Mouse (Mus musculus): ENCODE measurements around the gene Igsf11. TPM values are rescaled to one million over a fixed set of nuclear protein-coding genes. Genes with fewer than 3 reads are reported as not detected.

Gene Igsf11
- polyA plus RNA-seq, 1 experiment from 2014 or later: 0.81 TPM

GRCm38 (mm10) chr16:38986410-38986809 lies 93.9 kb downstream of the Igsf11 start:
- 55% methylated on average over 2 of the region's 2 CpGs for WGBS
- H3K9me3 ChIP-seq: no peaks in the 10 kb centered on the region
- no peaks in the 10 kb centered on the region for H3K36me3 ChIP-seq
- no peak overlapping the region for H3K4me3 ChIP-seq
- no peaks in the 10 kb centered on the region for H3K27me3 ChIP-seq
- no peak overlapping the region for H3K27ac ChIP-seq
- peak; percentile 71; the same call in 1 of the 2 replicates for ATAC-seq (ENCODE audit: insufficient number of reproducible peaks, insufficient read depth, low FRiP score, low TSS enrichment)
- peaks cover 19% of the 10 kb centered on the region for H3K4me1 ChIP-seq
- H3K9ac ChIP-seq: no peak overlapping the region
- no peak overlapping the region for H3K4me2 ChIP-seq (replicated peaks)

- no peaks in the 10 kb centered on the region for H3K27me3 ChIP-seq
- no peaks in the 10 kb centered on the region for H3K9me3 ChIP-seq
- no peak for ATAC-seq (ENCODE audit: insufficient number of reproducible peaks, insufficient read depth, low FRiP score, low TSS enrichment)
- no peak overlapping the region for H3K4me2 ChIP-seq (replicated peaks)
- H3K36me3 ChIP-seq: no peaks in the 10 kb centered on the region
- H3K27ac ChIP-seq: no peak overlapping the region
- H3K4me3 ChIP-seq: no peak overlapping the region
- H3K4me1 ChIP-seq: no peaks in the 10 kb centered on the region
- 91% methylated on average over 7 of the region's 7 CpGs for WGBS
- no peak overlapping the region for H3K9ac ChIP-seq
These were observed 101.2 kb downstream of the Igsf11 start for GRCm38 (mm10) chr16:38993711-38994110.

DNA sequence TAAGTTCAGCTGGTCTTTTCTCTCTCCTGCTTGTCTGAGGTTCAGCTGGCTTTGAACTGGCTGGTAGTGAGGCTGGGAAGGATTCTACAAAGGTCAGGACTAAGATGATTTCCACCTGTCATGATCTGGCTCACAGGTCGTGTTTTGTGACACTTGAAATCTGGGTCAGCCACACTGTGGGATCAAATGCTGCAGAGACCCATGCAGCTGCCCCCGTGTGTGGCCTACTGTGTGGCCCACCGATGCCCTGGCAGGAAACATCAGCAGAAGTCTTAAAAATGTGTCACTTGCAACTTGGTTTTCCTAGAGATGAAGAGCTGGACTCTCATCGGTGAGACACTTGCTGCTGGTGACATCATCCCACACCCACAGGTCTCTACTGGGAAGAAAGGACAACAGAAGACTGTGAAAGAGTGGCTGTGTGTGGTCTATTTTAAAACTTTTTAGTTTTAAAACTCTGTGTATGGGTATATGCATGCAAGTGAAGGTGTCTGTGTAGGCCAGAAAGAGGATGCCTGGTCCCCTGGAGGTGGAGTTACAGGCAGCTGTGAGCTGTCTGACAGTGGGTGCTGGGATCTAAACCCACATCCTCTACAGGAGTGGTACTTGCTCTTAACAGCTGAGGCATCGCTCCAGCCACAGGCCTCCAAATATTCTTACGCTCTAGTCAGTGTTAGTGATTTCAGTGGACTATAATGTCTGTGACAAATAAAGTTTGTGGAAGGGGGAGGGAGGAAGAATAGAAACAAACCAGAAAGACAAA lies 106.2 kb downstream of the Igsf11 start:
- no peak overlapping the region for H3K4me3 ChIP-seq
- WGBS: 77% methylated on average over 6 of the region's 6 CpGs
- no peak for ATAC-seq (ENCODE audit: insufficient number of reproducible peaks, insufficient read depth, low FRiP score, low TSS enrichment)
- H3K9me3 ChIP-seq: no peaks in the 10 kb centered on the region
- H3K27me3 ChIP-seq: no peaks in the 10 kb centered on the region
- no peak overlapping the region for H3K27ac ChIP-seq
- no peak overlapping the region for H3K4me2 ChIP-seq (replicated peaks)
- no peak overlapping the region for H3K9ac ChIP-seq
- no peaks in the 10 kb centered on the region for H3K36me3 ChIP-seq
- no peaks in the 10 kb centered on the region for H3K4me1 ChIP-seq

- H3K4me3 ChIP-seq: no peak overlapping the region
- no peaks in the 10 kb centered on the region for H3K36me3 ChIP-seq
- no peak for ATAC-seq (ENCODE audit: insufficient number of reproducible peaks, insufficient read depth, low FRiP score, low TSS enrichment)
- H3K4me2 ChIP-seq (replicated peaks): no peak overlapping the region
- H3K9me3 ChIP-seq: no peaks in the 10 kb centered on the region
- H3K4me1 ChIP-seq: no peaks in the 10 kb centered on the region
- H3K27me3 ChIP-seq: no peaks in the 10 kb centered on the region
- no peak overlapping the region for H3K9ac ChIP-seq
- no peak overlapping the region for H3K27ac ChIP-seq
These were observed 106.8 kb downstream of the Igsf11 start for GRCm38 (mm10) chr16:38999298-38999697.

GRCm38 (mm10) chr16:39006978-39007377 lies 114.5 kb downstream of the Igsf11 start:
- no peak for ATAC-seq (ENCODE audit: insufficient number of reproducible peaks, insufficient read depth, low FRiP score, low TSS enrichment)
- WGBS: 87% methylated on average over 7 of the region's 7 CpGs
- H3K36me3 ChIP-seq: no peaks in the 10 kb centered on the region
- H3K4me2 ChIP-seq (replicated peaks): no peak overlapping the region
- H3K4me3 ChIP-seq: no peak overlapping the region
- no peak overlapping the region for H3K9ac ChIP-seq
- H3K27me3 ChIP-seq: no peaks in the 10 kb centered on the region
- H3K27ac ChIP-seq: no peak overlapping the region
- H3K4me1 ChIP-seq: no peaks in the 10 kb centered on the region
- H3K9me3 ChIP-seq: no peaks in the 10 kb centered on the region

DNA sequence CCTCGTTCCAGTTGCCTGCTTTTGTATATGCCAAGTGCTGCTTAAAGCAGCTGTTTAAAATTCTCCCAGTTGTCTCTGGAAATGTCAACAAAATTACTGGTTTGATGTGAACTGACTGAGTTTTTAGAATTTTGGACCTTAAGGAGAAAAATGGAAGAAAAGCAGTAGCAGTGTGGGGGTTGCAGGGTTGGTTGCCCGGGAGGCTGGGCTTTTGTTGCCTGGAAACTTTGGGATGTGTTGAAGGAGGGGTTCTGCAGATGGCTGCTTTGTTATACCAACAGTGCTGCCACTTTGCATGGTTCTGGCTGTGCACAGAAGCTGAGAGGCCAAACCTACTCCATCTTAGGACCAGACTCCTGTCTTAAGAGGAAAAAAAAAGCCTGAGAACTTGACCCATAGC lies 127.0 kb downstream of the Igsf11 start:
- WGBS: 70% methylated on average over 2 of the region's 2 CpGs

GRCm38 (mm10) chr16:39025989-39026736 lies 133.7 kb downstream of the Igsf11 start:
- Histone ChIP-seq H3K27me3 (no peaks in the 10 kb centered on the region), H3K27ac (no peak overlapping the region), H3K4me3 (no peak overlapping the region), H3K36me3 (no peaks in the 10 kb centered on the region), H3K9me3 (no peaks in the 10 kb centered on the region), H3K4me1 (no peaks in the 10 kb centered on the region), H3K9ac (no peak overlapping the region), H3K4me2 (replicated peaks) (no peak overlapping the region)
- no peak for ATAC-seq (ENCODE audit: insufficient number of reproducible peaks, insufficient read depth, low FRiP score, low TSS enrichment)
- WGBS: 53% methylated on average over 8 of the region's 8 CpGs

More for the DNA sequence above, 127.0 kb downstream of the Igsf11 start:
- Histone ChIP-seq H3K27ac (no peak overlapping the region), H3K9ac (no peak overlapping the region), H3K4me3 (no peak overlapping the region), H3K4me2 (replicated peaks) (no peak overlapping the region), H3K36me3 (no peaks in the 10 kb centered on the region), H3K9me3 (no peaks in the 10 kb centered on the region), H3K27me3 (no peaks in the 10 kb centered on the region), H3K4me1 (no peaks in the 10 kb centered on the region)
- ATAC-seq (ENCODE audit: insufficient number of reproducible peaks, insufficient read depth, low FRiP score, low TSS enrichment): no peak

DNA sequence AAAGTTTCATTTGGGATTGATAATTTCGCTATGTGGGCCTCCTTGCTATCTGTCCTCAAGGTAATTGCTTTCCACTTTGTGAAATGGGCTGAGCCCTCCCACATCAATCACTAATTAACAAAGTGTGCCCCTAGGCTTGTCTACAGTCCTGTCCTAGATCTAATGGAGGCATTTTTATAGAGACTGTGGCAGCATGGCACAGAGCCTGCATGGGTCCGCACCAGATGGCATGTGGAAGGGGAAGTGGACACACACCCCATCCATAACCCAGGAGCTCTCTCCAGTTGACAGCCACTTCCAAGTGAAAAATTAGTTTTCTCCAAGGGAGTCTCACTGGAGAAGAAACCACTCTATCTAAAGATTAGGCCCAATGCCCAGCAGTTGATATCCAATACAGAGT lies 138.9 kb downstream of the Igsf11 start:
- Histone ChIP-seq H3K9me3 (no peaks in the 10 kb centered on the region), H3K27ac (no peak overlapping the region), H3K4me2 (replicated peaks) (no peak overlapping the region), H3K27me3 (no peaks in the 10 kb centered on the region), H3K4me1 (no peaks in the 10 kb centered on the region), H3K4me3 (no peak overlapping the region), H3K9ac (no peak overlapping the region), H3K36me3 (no peaks in the 10 kb centered on the region)
- 74% methylated on average over 2 of the region's 2 CpGs for WGBS
- no peak for ATAC-seq (ENCODE audit: insufficient number of reproducible peaks, insufficient read depth, low FRiP score, low TSS enrichment)

- no peaks in the 10 kb centered on the region for H3K9me3 ChIP-seq
- no peak for ATAC-seq (ENCODE audit: insufficient number of reproducible peaks, insufficient read depth, low FRiP score, low TSS enrichment)
- no peaks in the 10 kb centered on the region for H3K27me3 ChIP-seq
- WGBS: 46% methylated on average over 4 of the region's 4 CpGs
- no peaks in the 10 kb centered on the region for H3K36me3 ChIP-seq
- H3K27ac ChIP-seq: no peak overlapping the region
- H3K4me3 ChIP-seq: no peak overlapping the region
- H3K4me2 ChIP-seq (replicated peaks): no peak overlapping the region
- H3K9ac ChIP-seq: no peak overlapping the region
- H3K4me1 ChIP-seq: no peaks in the 10 kb centered on the region
These were observed 144.8 kb downstream of the Igsf11 start for GRCm38 (mm10) chr16:39037257-39037656.

GRCm38 (mm10) chr16:39044381-39044780 lies 151.9 kb downstream of the Igsf11 start:
- Histone ChIP-seq H3K27me3 (no peaks in the 10 kb centered on the region), H3K27ac (no peak overlapping the region), H3K9ac (no peak overlapping the region), H3K36me3 (no peaks in the 10 kb centered on the region), H3K9me3 (no peaks in the 10 kb centered on the region), H3K4me1 (no peaks in the 10 kb centered on the region), H3K4me2 (replicated peaks) (no peak overlapping the region), H3K4me3 (no peak overlapping the region)
- 26% methylated on average over 5 of the region's 5 CpGs for WGBS
- ATAC-seq (ENCODE audit: insufficient number of reproducible peaks, insufficient read depth, low FRiP score, low TSS enrichment): no peak

DNA sequence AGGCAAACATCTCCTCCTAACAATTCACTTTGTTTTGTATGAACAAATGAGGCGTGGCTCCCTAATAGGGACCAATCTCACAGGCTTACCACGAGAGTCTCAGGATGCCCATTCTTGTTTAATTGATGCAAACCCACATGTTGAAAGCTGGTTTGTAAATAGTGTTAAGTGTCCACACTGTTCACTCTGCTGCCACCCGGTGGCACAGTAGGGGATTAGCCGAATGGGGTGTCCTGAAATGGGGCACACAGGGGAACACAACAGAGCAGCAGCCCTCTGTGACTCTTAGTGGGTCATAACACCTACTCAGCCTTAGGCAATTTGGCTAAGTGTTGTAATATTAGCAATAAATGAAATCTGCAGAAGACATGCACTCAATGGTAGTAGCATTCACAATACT lies 156.4 kb downstream of the Igsf11 start:
- Histone ChIP-seq H3K9ac (no peak overlapping the region), H3K27me3 (0 out of 2 replicates have a peak, but pooled peaks cover 4% of the 10 kb centered on the region), H3K27ac (no peak overlapping the region), H3K36me3 (no peaks in the 10 kb centered on the region), H3K4me3 (no peak overlapping the region), H3K9me3 (no peaks in the 10 kb centered on the region), H3K4me1 (no peaks in the 10 kb centered on the region), H3K4me2 (replicated peaks) (no peak overlapping the region)
- 0 out of 2 replicates have a peak, but pooled peaks have one; percentile 41 for ATAC-seq (ENCODE audit: insufficient number of reproducible peaks, insufficient read depth, low FRiP score, low TSS enrichment)
- WGBS: 7% methylated on average over 4 of the region's 4 CpGs

DNA sequence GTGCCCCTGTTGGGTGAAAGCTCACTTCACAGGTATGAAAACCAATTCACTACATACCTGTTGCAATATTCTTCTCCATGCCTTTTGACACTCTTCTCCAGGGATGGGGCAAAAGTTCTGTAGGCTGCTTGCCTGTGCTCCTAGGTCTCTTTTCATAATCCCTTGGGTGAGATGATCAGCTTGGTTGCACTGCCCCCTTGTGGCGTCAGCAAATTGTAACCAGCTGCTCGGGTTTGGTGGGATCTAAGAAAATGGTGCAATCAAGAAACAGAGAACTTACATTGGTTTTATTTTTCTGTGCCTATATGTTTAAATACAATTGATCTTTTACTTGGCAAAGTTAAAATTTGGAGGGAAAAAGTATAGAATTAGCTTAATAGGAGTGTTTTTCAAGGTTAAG lies 160.5 kb downstream of the Igsf11 start:
- Histone ChIP-seq H3K27ac (no peak overlapping the region), H3K9me3 (no peaks in the 10 kb centered on the region), H3K36me3 (no peaks in the 10 kb centered on the region), H3K27me3 (0 out of 2 replicates have a peak, but pooled peaks cover 7% of the 10 kb centered on the region), H3K4me1 (peaks cover 6% of the 10 kb centered on the region; the same call in 1 of the 2 replicates), H3K9ac (no peak overlapping the region), H3K4me3 (no peak overlapping the region), H3K4me2 (replicated peaks) (no peak overlapping the region)
- WGBS: 0% methylated on average over 2 of the region's 2 CpGs
- no peak for ATAC-seq (ENCODE audit: insufficient number of reproducible peaks, insufficient read depth, low FRiP score, low TSS enrichment)
